Mouse (Mus musculus) forebrain, embryonic 11.5 days (tissue): ENCODE data around the gene Zfp385b. TPM values are rescaled to one million over a fixed set of nuclear protein-coding genes. Genes with fewer than 3 reads are reported as not detected.

Experiments used
- ATAC-seq: fragments of 200-750 bp; cut with Nextera tagmentation; replicated peaks from 2 replicates; pipeline ENCODE4 v1.8.0; 2017; ENCODE audit warnings: moderate TSS enrichment; ENCODE audit not compliant: low FRiP score
- DNase-seq: peaks from one replicate; pipeline ENCODE4 v3.0.0-alpha.2; 2017; ENCODE audit warnings: low spot score
- H3K27ac ChIP-seq: fragments of 300-500 bp; sonication (generic); 2 replicates; pipeline ENCODE4 v1.5.1; 2014; ENCODE audit warnings: low read depth, low read length
- H3K27me3 ChIP-seq: fragments of 300-500 bp; sonication (generic); 2 replicates; pipeline ENCODE4 v1.6.1; 2014; ENCODE audit warnings: mild to moderate bottlenecking, low read length, mixed read lengths; ENCODE audit not compliant: control insufficient read depth, insufficient read depth
- H3K36me3 ChIP-seq: fragments of 300-500 bp; sonication (generic); 2 replicates; pipeline ENCODE4 v1.6.1; 2014; ENCODE audit warnings: mild to moderate bottlenecking, low read length, moderate library complexity, mixed read lengths; ENCODE audit not compliant: control insufficient read depth, insufficient read depth
- H3K4me1 ChIP-seq: fragments of 300-500 bp; sonication (generic); replicated peaks from 2 replicates; pipeline ENCODE4 v1.6.1; 2014; ENCODE audit warnings: low read length, mixed read lengths; ENCODE audit not compliant: control insufficient read depth, insufficient read depth
- H3K4me2 ChIP-seq: fragments of 300-500 bp; sonication (generic); 2 replicates; pipeline ENCODE4 v1.6.1; 2014; ENCODE audit warnings: low read depth, mild to moderate bottlenecking, low read length, moderate library complexity, mixed read lengths; ENCODE audit not compliant: severe bottlenecking
- H3K4me3 ChIP-seq: fragments of 300-500 bp; sonication (generic); 2 replicates; pipeline ENCODE4 v1.5.1; 2014; ENCODE audit warnings: low read depth, low read length
- H3K9ac ChIP-seq: fragments of 300-500 bp; sonication (generic); 2 replicates; pipeline ENCODE4 v1.6.1; 2014; ENCODE audit warnings: low read length
- H3K9me3 ChIP-seq: fragments of 300-500 bp; sonication (generic); 2 replicates; pipeline ENCODE4 v1.6.1; 2016; ENCODE audit warnings: low read length, mixed read lengths; ENCODE audit not compliant: control insufficient read depth
- WGBS: fragments of 180-500 bp; shearing (Covaris S2); extraction: QIAGEN DNeasy Blood & Tissue Kit; methylation state at CpG from one replicate; pipeline ENCODE4 v1.1.7; 2014; 5-methylcytosine and 5-hydroxymethylcytosine counted together
- polyA plus RNA-seq: library from polyadenylated mRNA; unstranded; fragments of >200 nt; fragmentation: Nextera tagmentation; extraction: Ambion mirVana; gene quantifications from 2 replicates; pipeline ENCODE4 v1.2.1, GENCODE M21; 2014

Zfp385b gene
- polyA plus RNA-seq, 1 experiment from 2014 or later, result 1.0 TPM

DNA sequence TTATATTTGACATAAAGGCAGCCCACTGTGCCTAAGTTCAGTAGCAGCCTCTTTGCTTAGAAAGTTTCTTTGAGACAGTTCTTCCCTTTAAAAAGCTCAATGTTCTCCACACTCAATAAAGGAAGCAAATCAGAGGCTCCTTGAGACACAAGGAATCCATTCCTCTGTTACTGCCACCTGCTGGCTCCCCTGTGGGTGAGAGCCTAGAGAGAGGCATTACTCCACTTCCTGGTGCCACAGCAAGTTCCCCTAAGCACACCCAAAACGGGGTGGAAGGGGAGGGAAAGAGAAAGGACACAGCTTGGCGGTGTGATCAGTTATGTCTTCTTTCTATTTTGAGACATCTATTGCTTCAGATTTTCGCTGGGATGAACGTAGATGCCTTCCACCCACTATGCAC, 450.3 kb downstream of the Zfp385b start:
- Histone ChIP-seq H3K36me3 (no peaks in the 10 kb centered on the region), H3K27me3 (no peaks in the 10 kb centered on the region), H3K27ac (no peak overlapping the region), H3K4me2 (no peak overlapping the region), H3K9ac (no peak overlapping the region), H3K9me3 (no peaks in the 10 kb centered on the region), H3K4me3 (no peak overlapping the region), H3K4me1 (no peaks in the 10 kb centered on the region)
- DNase-seq (no peak), ATAC-seq (no peak)
- WGBS, result 65% methylated on average over 4 of the region's 4 CpGs

Other genes starting within 250 kb of the Zfp385b start
- 34.8 and 37.4 TPM in 2 replicates for gene Cwc22, start 126.7 kb upstream of the Zfp385b start, polyA plus RNA-seq